Mouse (Mus musculus): ENCODE data around the gene Hagh. TPM values are rescaled to one million over a fixed set of nuclear protein-coding genes. Genes with fewer than 3 reads are reported as not detected.

The Hagh gene
- polyA plus RNA-seq, 1 experiment = 352 TPM

DNA sequence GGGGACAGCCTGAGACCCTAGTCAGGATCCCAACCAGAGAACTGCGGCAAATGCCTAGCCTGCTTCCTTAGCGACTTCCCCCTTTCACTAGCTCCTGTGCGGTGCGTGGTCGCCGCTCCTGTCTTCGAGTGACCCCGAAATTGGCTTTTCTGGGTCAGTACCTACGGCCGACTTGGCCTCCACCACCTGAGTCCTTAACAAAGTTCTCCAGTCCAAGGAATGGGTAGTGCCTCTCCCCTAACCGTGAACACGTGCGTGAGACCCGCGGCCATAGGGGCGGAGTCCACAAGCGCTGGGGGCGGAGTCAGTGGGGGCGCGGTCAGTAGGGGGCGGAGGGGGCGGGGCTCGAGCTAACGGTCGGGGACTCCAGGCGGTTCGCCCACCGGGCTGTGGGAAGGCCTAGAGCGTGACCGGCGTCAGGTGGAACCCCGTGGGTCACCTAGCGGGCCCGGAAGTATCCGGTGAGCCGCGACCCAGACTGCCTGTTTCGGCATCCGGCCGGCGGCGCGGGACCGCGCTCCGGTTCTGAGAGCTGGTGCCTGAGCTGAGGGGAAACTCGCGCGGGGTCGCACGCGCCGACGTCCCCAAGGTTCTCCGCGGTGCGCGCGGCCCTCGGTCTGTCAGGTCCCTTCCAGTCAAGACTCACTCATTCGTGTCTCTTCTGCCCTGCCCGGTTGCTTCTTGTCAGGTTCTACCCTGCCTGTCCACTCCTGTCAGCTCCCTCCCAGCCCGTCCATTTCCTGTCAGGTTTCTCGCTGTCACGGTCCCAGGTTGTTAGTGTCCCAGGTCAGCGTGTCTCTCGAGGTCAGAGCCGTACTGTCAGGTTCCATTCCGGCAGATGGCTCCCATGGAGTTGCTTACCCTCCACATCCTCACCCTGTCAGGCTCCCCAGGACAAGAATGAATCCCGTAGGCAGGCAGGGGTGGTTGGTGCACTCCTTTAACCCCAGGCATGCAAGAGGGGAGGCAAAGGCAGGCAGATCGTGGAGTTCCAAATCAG is 35.7 kb upstream of the Hagh start, which contains the start of gene Meiob:
Gene Meiob, plus strand, starts transcription at position 338 of the 1,000 bp plus-strand sequence.
- no peak within 1 kb of the TSS for H3K27ac ChIP-seq (ENCODE audit: insufficient read depth, low read depth, low read length)
- H3K4me3 ChIP-seq (ENCODE audit: low read depth, low read length) = peak within 1 kb of the TSS; percentile 78

GRCm38 (mm10) chr17:24811211-24811610 is 28.7 kb upstream of the Hagh start:
- no peaks in the 10 kb centered on the region for H3K36me3 ChIP-seq (ENCODE audit: control insufficient read depth, insufficient read depth, low read length)
- H3K4me3 ChIP-seq (ENCODE audit: low read depth, low read length) = no peak overlapping the region
- no peaks in the 10 kb centered on the region for H3K4me1 ChIP-seq (ENCODE audit: control insufficient read depth, insufficient read depth, insufficient read length, low read length)
- 0 out of 2 replicates have a peak, but pooled peaks cover 3% of the 10 kb centered on the region for H3K27me3 ChIP-seq (ENCODE audit: control insufficient read depth, insufficient read depth, low read length)
- TF ChIP-seq POLR2A (IDR thresholded peaks at IDR 0.05; ENCODE audit: low read depth, low read length) (no peak), CTCF (IDR thresholded peaks at IDR 0.05; ENCODE audit: extremely low read depth, insufficient read length, insufficient replicate concordance, low read depth, low read length) (no peak)
- WGBS = 74% methylated on average over 3 of the region's 3 CpGs
- no peak overlapping the region for H3K27ac ChIP-seq (ENCODE audit: insufficient read depth, low read depth, low read length)

More for the DNA sequence above, 35.7 kb upstream of the Hagh start, which contains the start of gene Meiob:
- Histone ChIP-seq H3K36me3 (ENCODE audit: control insufficient read depth, insufficient read depth, low read length) (no peaks in the 10 kb centered on the region), H3K27me3 (ENCODE audit: control insufficient read depth, insufficient read depth, low read length) (peaks cover 12% of the 10 kb centered on the region), H3K4me1 (ENCODE audit: control insufficient read depth, insufficient read depth, insufficient read length, low read length) (no peaks in the 10 kb centered on the region; the same call in 1 of the 2 replicates)
- WGBS = under 1% methylated on average over 71 of the region's 71 CpGs
- no peak for TF ChIP-seq CTCF (IDR thresholded peaks at IDR 0.05; ENCODE audit: extremely low read depth, insufficient read length, insufficient replicate concordance, low read depth, low read length)
- no peak for TF ChIP-seq POLR2A (IDR thresholded peaks at IDR 0.05; ENCODE audit: low read depth, low read length)

GRCm38 (mm10) chr17:24812215-24812614 is 27.7 kb upstream of the Hagh start:
- 46% methylated on average over 2 of the region's 2 CpGs for WGBS
- H3K4me1 ChIP-seq (ENCODE audit: control insufficient read depth, insufficient read depth, insufficient read length, low read length) = no peaks in the 10 kb centered on the region

DNA sequence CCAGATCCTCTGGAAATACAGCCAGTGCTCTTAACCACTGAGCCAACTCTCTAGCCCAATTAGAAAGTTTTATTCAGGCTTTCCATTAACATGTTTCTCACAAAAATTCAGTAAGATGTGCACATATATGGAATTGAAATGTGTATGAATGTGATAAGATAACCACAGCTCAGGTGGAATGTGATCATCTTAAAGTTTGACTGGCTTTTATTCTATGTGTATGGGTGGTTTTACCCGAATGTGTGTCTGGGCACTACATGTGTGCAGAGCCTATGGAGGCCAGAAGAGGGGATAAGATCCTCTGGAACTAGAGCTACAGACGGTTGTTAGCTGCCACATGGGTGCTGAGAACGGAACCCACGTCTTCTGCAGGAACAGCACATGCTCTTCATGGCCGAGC is 24.7 kb upstream of the Hagh start:
- H3K27me3 ChIP-seq (ENCODE audit: control insufficient read depth, insufficient read depth, low read length) = 0 out of 2 replicates have a peak, but pooled peaks cover 3% of the 10 kb centered on the region
- H3K4me3 ChIP-seq (ENCODE audit: low read depth, low read length) = no peak overlapping the region
- 79% methylated on average over 5 of the region's 5 CpGs for WGBS
- no peak overlapping the region for H3K27ac ChIP-seq (ENCODE audit: insufficient read depth, low read depth, low read length)
- no peak for TF ChIP-seq CTCF (IDR thresholded peaks at IDR 0.05; ENCODE audit: extremely low read depth, insufficient read length, insufficient replicate concordance, low read depth, low read length)
- no peak for TF ChIP-seq POLR2A (IDR thresholded peaks at IDR 0.05; ENCODE audit: low read depth, low read length)
- H3K4me1 ChIP-seq (ENCODE audit: control insufficient read depth, insufficient read depth, insufficient read length, low read length) = peaks cover 2% of the 10 kb centered on the region; the same call in 1 of the 2 replicates
- no peaks in the 10 kb centered on the region for H3K36me3 ChIP-seq (ENCODE audit: control insufficient read depth, insufficient read depth, low read length)

More at GRCm38 (mm10) chr17:24812215-24812614, 27.7 kb upstream of the Hagh start:
- H3K4me3 ChIP-seq (ENCODE audit: low read depth, low read length) = no peak overlapping the region
- TF ChIP-seq POLR2A (IDR thresholded peaks at IDR 0.05; ENCODE audit: low read depth, low read length) = no peak
- TF ChIP-seq CTCF (IDR thresholded peaks at IDR 0.05; ENCODE audit: extremely low read depth, insufficient read length, insufficient replicate concordance, low read depth, low read length) = no peak
- H3K27me3 ChIP-seq (ENCODE audit: control insufficient read depth, insufficient read depth, low read length) = 0 out of 2 replicates have a peak, but pooled peaks cover 3% of the 10 kb centered on the region
- H3K27ac ChIP-seq (ENCODE audit: insufficient read depth, low read depth, low read length) = no peak overlapping the region
- no peaks in the 10 kb centered on the region for H3K36me3 ChIP-seq (ENCODE audit: control insufficient read depth, insufficient read depth, low read length)

DNA sequence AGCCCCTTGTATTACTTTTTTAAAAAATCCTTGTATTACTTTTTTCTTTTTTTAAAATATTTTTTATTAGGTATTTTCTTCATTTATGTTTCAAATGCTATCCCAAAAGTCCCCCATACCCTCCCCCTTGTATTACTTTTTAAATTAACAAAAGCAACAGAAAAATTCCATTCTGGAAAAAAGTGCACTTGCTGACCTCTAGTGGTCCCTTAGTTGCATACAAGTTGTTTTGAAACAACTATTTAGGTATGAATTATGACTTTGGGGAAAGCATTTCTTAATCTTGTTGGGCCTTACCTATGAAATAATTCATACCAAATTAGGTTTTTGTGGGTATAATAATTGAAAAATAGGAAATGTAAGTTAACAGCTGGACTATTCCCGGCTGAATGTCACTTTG is 22.4 kb upstream of the Hagh start:
- Histone ChIP-seq H3K4me1 (ENCODE audit: control insufficient read depth, insufficient read depth, insufficient read length, low read length) (peaks cover 2% of the 10 kb centered on the region; the same call in 1 of the 2 replicates), H3K4me3 (ENCODE audit: low read depth, low read length) (no peak overlapping the region), H3K27ac (ENCODE audit: insufficient read depth, low read depth, low read length) (peak overlapping the region; percentile 12; the same call in 1 of the 2 replicates), H3K36me3 (ENCODE audit: control insufficient read depth, insufficient read depth, low read length) (no peaks in the 10 kb centered on the region), H3K27me3 (ENCODE audit: control insufficient read depth, insufficient read depth, low read length) (0 out of 2 replicates have a peak, but pooled peaks cover 3% of the 10 kb centered on the region)
- TF ChIP-seq CTCF (IDR thresholded peaks at IDR 0.05; ENCODE audit: extremely low read depth, insufficient read length, insufficient replicate concordance, low read depth, low read length) = no peak
- WGBS = 23% methylated on average over 1 of the region's 1 CpGs

DNA sequence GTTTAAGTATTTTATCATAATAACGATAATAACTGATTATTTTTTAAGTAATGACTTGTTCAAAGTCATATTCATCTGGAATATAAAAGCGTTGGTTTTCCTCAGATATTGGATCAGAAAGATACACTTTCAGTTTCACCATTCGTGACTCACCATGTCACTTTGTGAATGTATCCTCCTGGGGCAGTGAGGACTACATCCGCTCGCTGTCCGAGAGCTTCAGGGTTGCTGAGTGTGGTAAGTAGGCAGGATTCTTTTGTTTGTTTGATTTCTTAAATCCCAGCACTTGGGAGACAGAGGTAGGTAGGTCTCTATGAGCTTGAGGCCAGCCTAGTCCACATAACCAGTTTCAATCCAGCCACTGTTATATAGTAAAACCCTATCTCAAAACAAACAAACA is 21.8 kb upstream of the Hagh start:
- H3K4me1 ChIP-seq (ENCODE audit: control insufficient read depth, insufficient read depth, insufficient read length, low read length) = peaks cover 2% of the 10 kb centered on the region; the same call in 1 of the 2 replicates
- 10% methylated on average over 6 of the region's 6 CpGs for WGBS
- H3K36me3 ChIP-seq (ENCODE audit: control insufficient read depth, insufficient read depth, low read length) = no peaks in the 10 kb centered on the region
- 0 out of 2 replicates have a peak, but pooled peaks cover 2% of the 10 kb centered on the region for H3K27me3 ChIP-seq (ENCODE audit: control insufficient read depth, insufficient read depth, low read length)
- TF ChIP-seq CTCF (IDR thresholded peaks at IDR 0.05; ENCODE audit: extremely low read depth, insufficient read length, insufficient replicate concordance, low read depth, low read length) (no peak), POLR2A (IDR thresholded peaks at IDR 0.05; ENCODE audit: low read depth, low read length) (no peak)
- no peak overlapping the region for H3K27ac ChIP-seq (ENCODE audit: insufficient read depth, low read depth, low read length)
- no peak overlapping the region for H3K4me3 ChIP-seq (ENCODE audit: low read depth, low read length)

- Histone ChIP-seq H3K4me3 (ENCODE audit: low read depth, low read length) (no peak overlapping the region), H3K4me1 (ENCODE audit: control insufficient read depth, insufficient read depth, insufficient read length, low read length) (peaks cover 2% of the 10 kb centered on the region; the same call in 1 of the 2 replicates), H3K27me3 (ENCODE audit: control insufficient read depth, insufficient read depth, low read length) (no peaks in the 10 kb centered on the region), H3K36me3 (ENCODE audit: control insufficient read depth, insufficient read depth, low read length) (no peaks in the 10 kb centered on the region), H3K27ac (ENCODE audit: insufficient read depth, low read depth, low read length) (no peak overlapping the region)
- 21% methylated on average over 2 of the region's 2 CpGs for WGBS
- TF ChIP-seq CTCF (IDR thresholded peaks at IDR 0.05; ENCODE audit: extremely low read depth, insufficient read length, insufficient replicate concordance, low read depth, low read length) (no peak), POLR2A (IDR thresholded peaks at IDR 0.05; ENCODE audit: low read depth, low read length) (no peak)
Measured at GRCm38 (mm10) chr17:24819469-24819868, 20.5 kb upstream of the Hagh start.

Data from small intestine, adult 2 months (tissue).